Mouse (Mus musculus) liver, adult (tissue): ENCODE measurements around the gene Aip.

Experiments
- GATA4 ChIP-seq: IDR thresholded peaks from 2 replicates; pipeline ENCODE4 v1.6.1; 2014; ENCODE audit warnings: mild to moderate bottlenecking, low read length; ENCODE audit not compliant: insufficient replicate concordance

Gene Aip

DNA sequence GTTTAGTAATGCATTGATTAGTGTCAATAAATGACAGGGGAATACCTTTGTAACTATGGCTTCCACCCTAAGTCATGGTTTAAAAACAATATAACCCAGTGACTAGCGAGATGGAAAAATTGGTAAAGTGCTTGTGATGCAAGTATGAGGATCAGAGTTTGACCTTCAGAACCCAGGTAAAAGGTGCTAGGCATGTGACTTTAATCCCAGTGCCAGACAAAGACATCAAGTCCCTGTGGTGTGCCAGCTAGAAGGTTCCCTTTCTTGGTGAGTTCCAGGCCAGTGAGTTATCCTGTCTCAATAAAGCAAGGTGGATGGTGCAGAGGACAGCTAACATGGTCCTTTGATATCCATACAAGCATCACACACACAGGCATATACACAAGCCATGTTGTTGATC lies 50.1 kb downstream of the Aip start:
- no peak for TF ChIP-seq GATA4

DNA sequence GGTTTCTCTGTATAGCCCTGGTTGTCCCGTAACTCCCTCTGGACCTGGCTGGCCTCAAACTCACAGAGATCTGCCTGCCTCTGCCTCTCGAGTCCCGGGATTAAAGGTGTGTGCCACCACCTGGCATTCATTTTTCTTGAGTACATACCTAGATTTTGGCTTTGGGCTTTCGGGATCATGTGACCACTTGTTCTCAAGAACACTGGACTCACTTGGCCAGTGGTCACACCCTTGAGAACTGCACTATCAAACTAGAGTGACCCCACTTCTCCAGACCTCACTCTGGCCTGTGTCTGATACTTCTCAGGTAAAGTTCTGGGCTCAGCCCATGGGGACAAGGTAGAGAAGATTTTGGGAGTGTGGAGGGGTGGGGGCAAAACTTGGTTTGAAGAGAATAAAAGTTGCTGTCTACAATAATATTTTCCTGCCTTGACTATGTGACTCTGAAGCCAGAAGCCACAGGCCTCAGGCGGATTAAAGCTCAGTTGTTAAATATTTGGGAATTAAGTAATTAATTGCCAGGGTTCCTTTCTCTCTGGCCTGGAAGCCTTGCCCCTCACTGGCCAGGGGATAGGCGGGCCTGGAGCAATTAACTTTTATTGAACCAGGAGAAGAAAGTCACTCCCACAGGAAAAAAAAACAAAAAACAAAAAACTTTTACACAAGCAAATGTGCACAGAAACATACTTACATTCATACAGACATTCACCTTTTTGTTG lies 52.8 kb downstream of the Aip start:
- no peak for TF ChIP-seq GATA4

DNA sequence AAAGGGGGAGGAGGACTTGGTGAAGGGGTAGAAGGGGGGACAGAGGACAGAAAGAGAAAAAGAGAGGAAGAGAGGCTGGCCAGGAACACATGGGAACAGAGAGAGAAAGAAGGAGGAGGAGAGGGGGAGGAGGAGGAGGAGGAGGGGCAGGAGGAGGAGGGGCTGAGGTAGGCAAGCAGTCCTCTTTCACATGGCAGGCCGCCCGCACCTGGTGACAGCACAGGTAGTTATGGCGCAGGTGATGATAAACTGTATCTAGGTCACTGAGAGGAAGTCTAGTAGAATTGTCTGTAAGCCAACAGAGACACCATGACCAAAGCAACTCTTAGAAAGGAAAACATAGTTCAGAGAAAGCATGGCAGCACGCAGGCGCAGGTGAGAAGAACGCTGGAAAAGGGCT lies 54.3 kb downstream of the Aip start:
- no peak for TF ChIP-seq GATA4

DNA sequence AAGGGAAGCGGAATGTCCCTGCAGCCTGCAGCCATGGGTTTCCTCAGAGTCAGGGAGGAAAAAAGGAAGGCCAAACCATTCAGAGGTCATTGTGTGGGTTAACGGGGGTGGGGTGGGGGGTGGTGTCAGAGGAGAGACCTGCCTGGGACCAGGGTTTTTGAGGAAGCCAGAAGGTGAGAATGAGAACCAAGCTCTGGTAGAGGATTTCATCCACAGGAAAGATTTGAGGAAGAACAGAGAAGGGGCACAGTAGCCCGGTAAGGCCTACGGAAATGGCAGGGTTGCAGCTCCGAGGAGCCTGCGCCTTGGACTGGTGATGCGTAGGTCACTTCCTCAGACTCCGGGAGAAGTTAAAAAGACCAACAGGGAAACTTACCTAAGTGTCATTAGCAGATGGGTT lies 54.9 kb downstream of the Aip start:
- no peak for TF ChIP-seq GATA4

DNA sequence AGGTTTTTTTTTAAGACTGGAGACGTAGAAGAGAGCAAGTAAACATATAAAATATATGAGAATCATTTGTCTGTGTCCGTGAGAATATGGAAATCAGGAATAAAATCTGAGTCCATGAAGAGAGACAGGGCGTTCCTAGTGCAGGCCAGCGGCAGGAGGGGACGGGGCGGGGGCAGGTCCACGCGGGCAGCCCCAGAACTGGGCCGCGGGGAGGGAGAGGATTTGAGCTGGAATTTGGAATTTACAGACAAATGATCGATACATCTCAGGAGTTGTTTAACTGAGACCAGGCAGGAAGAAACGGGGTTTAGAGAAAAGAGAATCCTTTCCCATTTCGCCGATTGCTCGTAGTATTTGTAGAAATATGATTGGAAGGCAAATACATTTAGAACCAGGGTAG lies 55.3 kb downstream of the Aip start:
- TF ChIP-seq GATA4 = no peak

DNA sequence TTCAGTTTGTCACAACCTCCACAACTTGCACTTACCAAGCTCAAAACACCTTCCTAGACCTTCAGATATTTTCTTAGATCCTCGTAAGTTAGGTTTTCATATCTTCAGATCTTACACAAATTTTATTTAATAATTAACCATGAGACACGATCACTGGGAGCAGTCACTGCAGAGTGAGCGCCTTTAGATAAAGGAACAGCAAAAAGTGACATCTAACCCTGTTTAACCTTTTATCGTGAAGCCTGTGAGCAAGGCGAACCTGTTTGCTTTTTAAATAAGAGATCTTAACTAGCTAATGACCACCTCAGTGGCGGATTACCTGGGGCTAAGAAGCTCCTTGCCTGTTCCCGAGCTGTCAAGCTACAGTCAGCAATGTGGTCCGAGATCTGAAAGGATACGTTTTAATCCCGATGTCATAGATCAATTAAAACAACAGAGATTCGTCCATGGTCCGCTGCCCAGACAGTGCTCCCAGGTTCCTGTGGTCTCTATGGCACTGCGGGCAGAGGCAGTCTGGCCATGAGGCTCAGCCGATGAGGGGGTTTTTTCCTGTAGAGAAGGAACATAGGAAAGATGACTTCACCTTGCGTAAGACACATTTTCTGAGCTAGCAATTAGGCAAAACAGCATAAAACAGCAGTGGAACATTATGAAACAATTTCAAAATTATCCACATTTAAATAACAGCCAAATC lies 56.8 kb downstream of the Aip start:
- TF ChIP-seq GATA4 = no peak

DNA sequence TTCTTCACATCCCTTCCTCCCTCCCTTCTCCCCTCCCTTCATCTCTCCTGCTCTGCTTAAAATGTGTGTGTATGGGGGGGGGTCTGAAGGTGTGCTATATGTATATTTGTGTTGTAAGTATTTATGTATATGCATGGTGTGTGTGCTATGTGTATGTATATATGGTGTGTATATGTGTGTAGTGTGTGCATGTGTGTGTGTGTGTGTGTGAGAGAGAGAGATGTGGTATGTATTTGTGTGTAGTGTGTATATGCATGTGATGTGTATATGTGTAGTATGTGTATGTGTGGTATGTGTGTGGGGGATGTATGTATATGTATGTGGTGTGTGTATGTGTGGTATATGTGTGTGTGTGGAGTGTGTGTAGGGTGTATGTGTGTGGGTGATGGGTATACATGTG lies 58.8 kb downstream of the Aip start:
- no peak for TF ChIP-seq GATA4

DNA sequence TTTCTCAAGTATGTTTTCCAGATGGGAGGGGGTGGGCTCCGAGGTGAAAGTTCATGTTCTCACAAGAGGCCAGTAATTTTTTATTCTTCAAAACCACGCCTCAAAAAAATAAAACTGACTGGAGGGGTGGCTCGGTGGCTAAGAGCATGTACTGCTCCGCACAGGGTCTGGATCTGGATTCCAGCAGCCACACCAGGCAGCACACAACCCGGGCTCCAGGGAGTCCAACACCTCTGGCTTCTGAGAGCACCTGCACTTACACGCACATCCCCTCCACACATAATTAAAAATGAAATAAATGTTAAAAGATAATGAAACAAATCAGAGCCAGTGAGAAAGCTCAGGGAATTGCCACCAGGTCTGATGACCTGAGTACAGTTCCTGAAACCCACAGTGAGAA lies 59.4 kb downstream of the Aip start:
- TF ChIP-seq GATA4 = no peak
